Mouse (Mus musculus) small intestine, adult 2 months (tissue): ENCODE results near the gene Prkca. TPM values are rescaled to one million over a fixed set of nuclear protein-coding genes. Genes with fewer than 3 reads are reported as not detected.

Experiments
- H3K27ac ChIP-seq: fragments of 200-500 bp; 2 replicates; pipeline ENCODE4 v1.5.1; 2012; ENCODE audit warnings: low read depth, low read length, control low read depth, inconsistent platforms; ENCODE audit not compliant: insufficient read depth
- H3K27me3 ChIP-seq: fragments of 200-500 bp; 2 replicates; pipeline ENCODE4 v1.6.1; 2012; ENCODE audit warnings: mild to moderate bottlenecking, moderate library complexity, low read length, inconsistent platforms; ENCODE audit not compliant: control insufficient read depth, insufficient read depth
- H3K36me3 ChIP-seq: fragments of 200-500 bp; 2 replicates; pipeline ENCODE4 v1.6.1; 2012; ENCODE audit warnings: mild to moderate bottlenecking, low read length, control low read depth, inconsistent platforms; ENCODE audit not compliant: control insufficient read depth, insufficient read depth
- H3K4me1 ChIP-seq: fragments of 200-500 bp; 2 replicates; pipeline ENCODE4 v1.6.1; 2012; ENCODE audit warnings: low read length, inconsistent platforms, mixed read lengths; ENCODE audit not compliant: control insufficient read depth, insufficient read depth, insufficient read length
- H3K4me3 ChIP-seq: fragments of 200-500 bp; 2 replicates; pipeline ENCODE4 v1.5.1; 2012; ENCODE audit warnings: low read depth, mild to moderate bottlenecking, control low read depth, inconsistent platforms, low read length, moderate library complexity
- CTCF ChIP-seq: fragments of 200-500 bp; IDR thresholded peaks from 2 replicates; pipeline ENCODE4 v1.5.1; 2012; ENCODE audit warnings: low read depth, mild to moderate bottlenecking, control low read depth, inconsistent platforms, low read length, moderate library complexity, mixed read lengths; ENCODE audit not compliant: insufficient replicate concordance, insufficient read length; ENCODE audit errors: extremely low read depth
- POLR2A ChIP-seq: fragments of 200-500 bp; IDR thresholded peaks from 2 replicates; pipeline ENCODE4 v1.6.1; 2012; ENCODE audit warnings: low read depth, mild to moderate bottlenecking, control low read depth, inconsistent platforms, low read length, moderate library complexity
- WGBS: fragments of 180-500 bp; shearing (Covaris S2); methylation state at CpG from one replicate; pipeline ENCODE4 v1.1.7; 2018; 5-methylcytosine and 5-hydroxymethylcytosine counted together
- polyA plus RNA-seq: library from polyadenylated mRNA; depleted of rRNA; stranded (reverse); fragments of >200 nt; gene quantifications from 2 replicates; pipeline ENCODE4 v1.2.3, GENCODE M21; 2012

The Prkca gene
- polyA plus RNA-seq, 1 experiment: 13.9 TPM

GRCm38 (mm10) chr11:108041669-108042068 is 302.1 kb downstream of the Prkca start:
- no peak for TF ChIP-seq CTCF
- no peak for TF ChIP-seq POLR2A
- Histone ChIP-seq H3K36me3 (peaks cover 4% of the 10 kb centered on the region), H3K4me1 (no peaks in the 10 kb centered on the region), H3K27ac (no peak overlapping the region), H3K27me3 (no peaks in the 10 kb centered on the region), H3K4me3 (no peak overlapping the region)
- WGBS: 91% methylated on average over 7 of the region's 7 CpGs

DNA sequence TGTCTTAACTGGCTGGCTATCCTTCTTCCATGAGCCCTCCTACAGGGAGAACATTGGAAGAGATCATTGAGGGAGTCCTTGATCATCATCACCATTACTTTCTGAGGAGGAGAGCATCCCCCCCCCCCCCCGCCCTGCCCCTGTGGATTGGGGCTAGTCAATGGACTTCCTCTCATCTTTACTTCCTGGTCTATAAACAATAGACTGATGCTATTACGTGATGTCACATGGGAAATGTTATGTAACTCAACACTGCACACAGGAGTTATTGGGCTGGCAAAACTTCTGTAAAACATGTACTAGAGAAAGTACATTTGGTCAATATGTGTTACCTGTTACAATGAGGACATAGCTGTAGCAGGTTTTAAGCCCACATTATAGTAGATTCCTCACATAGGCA is 302.9 kb downstream of the Prkca start:
- no peaks in the 10 kb centered on the region for H3K27me3 ChIP-seq
- WGBS: 73% methylated on average over 2 of the region's 2 CpGs
- no peak overlapping the region for H3K27ac ChIP-seq
- H3K4me3 ChIP-seq: no peak overlapping the region
- H3K36me3 ChIP-seq: peaks cover 4% of the 10 kb centered on the region
- no peaks in the 10 kb centered on the region for H3K4me1 ChIP-seq
- TF ChIP-seq CTCF: no peak
- TF ChIP-seq POLR2A: no peak

DNA sequence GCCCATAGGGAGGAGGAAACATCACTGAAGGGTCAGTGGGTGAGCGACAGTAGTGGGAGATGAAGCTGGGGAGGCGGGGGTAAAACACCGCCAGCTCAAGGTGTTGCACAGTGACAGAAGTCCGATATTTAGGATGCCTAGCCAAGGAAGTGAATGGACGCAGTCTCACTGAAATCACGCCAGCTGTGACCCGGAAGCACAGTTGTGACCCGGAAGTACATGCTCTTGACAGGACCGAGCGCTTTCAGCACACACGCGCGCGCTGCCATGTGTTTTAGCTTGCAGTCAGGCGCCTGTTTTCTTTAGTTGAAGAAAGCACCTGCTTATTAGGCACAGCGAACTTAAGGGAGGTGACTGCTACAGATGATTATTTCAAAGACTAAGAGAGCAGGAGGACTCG is 304.0 kb downstream of the Prkca start:
- peaks cover 4% of the 10 kb centered on the region for H3K36me3 ChIP-seq
- TF ChIP-seq CTCF: no peak
- no peak for TF ChIP-seq POLR2A
- 89% methylated on average over 17 of the region's 17 CpGs for WGBS
- no peak overlapping the region for H3K4me3 ChIP-seq
- no peak overlapping the region for H3K27ac ChIP-seq
- H3K4me1 ChIP-seq: no peaks in the 10 kb centered on the region
- no peaks in the 10 kb centered on the region for H3K27me3 ChIP-seq

DNA sequence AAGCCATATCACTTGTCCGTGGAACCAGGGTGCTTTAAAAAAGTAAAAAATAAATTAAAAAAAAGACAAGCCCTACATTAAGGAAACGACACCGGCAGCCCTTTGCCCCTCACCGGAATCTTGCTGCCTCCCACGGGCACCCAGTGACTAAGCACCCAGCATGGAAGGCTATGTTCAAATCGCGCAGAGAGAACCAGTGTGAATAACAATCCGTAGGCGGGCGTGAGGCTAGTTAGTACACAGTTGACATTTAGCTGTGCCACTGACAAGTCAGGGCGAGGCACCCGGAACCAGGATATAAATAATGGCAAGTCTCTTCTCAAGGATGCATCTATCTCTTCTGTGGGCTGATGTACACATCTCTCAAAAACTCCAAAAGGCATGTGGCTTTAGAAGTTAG is 304.7 kb downstream of the Prkca start:
- TF ChIP-seq CTCF: no peak
- no peak for TF ChIP-seq POLR2A
- no peaks in the 10 kb centered on the region for H3K4me1 ChIP-seq
- WGBS: 88% methylated on average over 12 of the region's 12 CpGs
- no peak overlapping the region for H3K27ac ChIP-seq
- H3K36me3 ChIP-seq: peaks cover 6% of the 10 kb centered on the region
- no peaks in the 10 kb centered on the region for H3K27me3 ChIP-seq
- H3K4me3 ChIP-seq: no peak overlapping the region

DNA sequence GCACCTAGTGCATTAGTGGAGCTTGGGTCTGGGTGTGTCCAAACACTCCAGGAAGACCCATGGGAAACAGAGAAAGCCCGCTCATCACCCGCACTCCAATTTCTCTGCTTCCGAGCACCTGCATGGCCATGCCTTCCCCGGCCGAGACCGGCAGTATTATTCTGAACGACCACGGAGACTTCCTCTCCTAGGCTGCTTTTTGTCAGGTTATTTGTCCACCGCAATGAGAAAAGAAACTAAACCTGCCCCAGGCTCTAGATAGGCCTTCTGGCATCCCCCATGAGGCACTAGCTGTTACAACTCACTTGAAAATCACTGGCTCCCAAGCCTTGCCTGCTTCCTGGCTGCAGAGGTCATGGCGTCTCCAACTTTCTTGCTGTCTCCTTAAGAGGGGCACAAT is 307.4 kb downstream of the Prkca start:
- no peak overlapping the region for H3K4me3 ChIP-seq
- WGBS: 86% methylated on average over 10 of the region's 10 CpGs
- no peaks in the 10 kb centered on the region for H3K27me3 ChIP-seq
- no peak overlapping the region for H3K27ac ChIP-seq
- no peaks in the 10 kb centered on the region for H3K4me1 ChIP-seq
- no peak for TF ChIP-seq POLR2A
- TF ChIP-seq CTCF: no peak
- peaks cover 4% of the 10 kb centered on the region; the same call in 1 of the 2 replicates for H3K36me3 ChIP-seq

DNA sequence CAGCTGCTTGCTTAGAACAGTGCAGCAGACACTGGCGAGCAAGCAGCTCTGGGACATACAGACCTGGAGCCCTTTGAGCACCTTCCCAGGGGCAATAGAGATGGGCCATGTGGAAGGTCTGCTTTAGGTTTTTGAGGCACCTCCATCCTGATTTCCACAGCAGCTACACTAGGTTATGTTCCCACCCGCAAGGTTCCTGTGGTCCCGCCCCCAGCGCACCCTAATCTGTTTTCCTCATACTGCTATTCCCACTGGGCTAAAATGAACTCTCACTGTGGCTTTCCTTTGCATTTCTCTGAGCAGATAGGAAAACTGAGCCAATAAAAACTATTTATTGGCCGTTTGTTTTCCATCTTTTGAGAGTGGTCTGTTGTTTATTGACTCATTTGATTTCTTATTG is 308.0 kb downstream of the Prkca start:
- Histone ChIP-seq H3K27me3 (no peaks in the 10 kb centered on the region), H3K4me3 (no peak overlapping the region), H3K36me3 (peaks cover 4% of the 10 kb centered on the region; the same call in 1 of the 2 replicates), H3K4me1 (no peaks in the 10 kb centered on the region), H3K27ac (no peak overlapping the region)
- TF ChIP-seq CTCF: no peak
- WGBS: 85% methylated on average over 5 of the region's 5 CpGs

GRCm38 (mm10) chr11:108034376-108034775 is 309.4 kb downstream of the Prkca start:
- Histone ChIP-seq H3K4me3 (no peak overlapping the region), H3K4me1 (no peaks in the 10 kb centered on the region), H3K27me3 (no peaks in the 10 kb centered on the region), H3K27ac (no peak overlapping the region), H3K36me3 (peaks cover 4% of the 10 kb centered on the region; the same call in 1 of the 2 replicates)
- WGBS: 57% methylated on average over 7 of the region's 7 CpGs
- no peak for TF ChIP-seq POLR2A
- no peak for TF ChIP-seq CTCF

GRCm38 (mm10) chr11:108032568-108032967 is 311.2 kb downstream of the Prkca start:
- no peak for TF ChIP-seq CTCF
- no peak for TF ChIP-seq POLR2A
- H3K4me1 ChIP-seq: no peaks in the 10 kb centered on the region
- H3K36me3 ChIP-seq: peaks cover 2% of the 10 kb centered on the region; the same call in 1 of the 2 replicates
- 72% methylated on average over 10 of the region's 10 CpGs for WGBS
- no peak overlapping the region for H3K27ac ChIP-seq
- no peak overlapping the region for H3K4me3 ChIP-seq
- no peaks in the 10 kb centered on the region for H3K27me3 ChIP-seq
